Mouse (Mus musculus): ENCODE results near the gene Ifng. TPM values are rescaled to one million over a fixed set of nuclear protein-coding genes. Genes with fewer than 3 reads are reported as not detected.

Gene Ifng
- total RNA-seq, 2 experiments from 2014 or later, result not detected

- DNase-seq (ENCODE audit: low spot score in 2 of 2), result no peak
Observed at GRCm38 (mm10) chr10:118479244-118479643, 38.4 kb downstream of the Ifng start.

- DNase-seq (ENCODE audit: low spot score in 2 of 2), result no peak
Observed at GRCm38 (mm10) chr10:118480118-118480517, 39.3 kb downstream of the Ifng start.

DNA sequence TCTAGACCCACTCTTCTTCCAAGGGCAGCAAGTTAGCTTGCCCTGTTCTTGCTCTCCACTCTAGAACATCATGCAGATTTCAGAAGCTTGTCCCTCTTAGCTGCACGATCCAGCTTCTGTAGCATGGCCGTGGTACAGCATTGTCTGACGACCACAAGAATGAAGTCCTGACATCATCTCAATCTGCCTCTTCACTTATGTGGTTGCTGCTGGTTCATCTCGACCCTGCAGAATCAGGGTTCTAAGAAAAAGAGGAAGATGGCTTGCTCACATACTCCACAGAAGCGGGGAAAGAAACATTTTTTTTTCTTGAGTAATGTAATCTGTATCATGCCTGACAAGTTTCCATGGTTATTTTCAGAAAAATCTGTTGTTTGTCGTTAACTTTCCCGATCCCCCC, 39.9 kb downstream of the Ifng start:
- no peak for DNase-seq (ENCODE audit: low spot score in 2 of 2)

- no peak for DNase-seq (ENCODE audit: low spot score in 2 of 2)
Observed at GRCm38 (mm10) chr10:118494109-118494508, 53.3 kb downstream of the Ifng start.

GRCm38 (mm10) chr10:118495362-118495761, 54.5 kb downstream of the Ifng start:
- no peak for DNase-seq (ENCODE audit: low spot score in 2 of 2)

Other genes starting within 250 kb of the Ifng start
- gene Il22, start 236.1 kb upstream of the Ifng start, total RNA-seq (2021), result not detected
- gene Gm32717, start 200.3 kb upstream of the Ifng start, total RNA-seq (2021), result under 1 TPM; 0.66 to 0.78 TPM
- under 1 TPM; 0.66 to 0.78 TPM for gene Gm32802, start 182.4 kb upstream of the Ifng start, total RNA-seq (2021)
- gene Iltifb, start 146.0 kb upstream of the Ifng start, total RNA-seq (2021), result not detected
- gene Gm9040, start 114.1 kb upstream of the Ifng start, total RNA-seq (2021), result not detected
- not detected for gene Gm9044, start 108.6 kb upstream of the Ifng start, total RNA-seq (2021)
- gene Gm9045, start 103.2 kb upstream of the Ifng start, total RNA-seq (2021), result not detected
- gene Gm9046, start 97.8 kb upstream of the Ifng start, total RNA-seq (2021), result not detected
- not detected for gene Gm9048, start 92.4 kb upstream of the Ifng start, total RNA-seq (2021)
- gene Gm9049, start 86.9 kb upstream of the Ifng start, total RNA-seq (2021), result not detected